Mouse (Mus musculus): ENCODE measurements around the gene Elavl2. TPM values are rescaled to one million over a fixed set of nuclear protein-coding genes. Genes with fewer than 3 reads are reported as not detected.

Elavl2 gene
- polyA plus RNA-seq, 1 experiment = 0.22 TPM

DNA sequence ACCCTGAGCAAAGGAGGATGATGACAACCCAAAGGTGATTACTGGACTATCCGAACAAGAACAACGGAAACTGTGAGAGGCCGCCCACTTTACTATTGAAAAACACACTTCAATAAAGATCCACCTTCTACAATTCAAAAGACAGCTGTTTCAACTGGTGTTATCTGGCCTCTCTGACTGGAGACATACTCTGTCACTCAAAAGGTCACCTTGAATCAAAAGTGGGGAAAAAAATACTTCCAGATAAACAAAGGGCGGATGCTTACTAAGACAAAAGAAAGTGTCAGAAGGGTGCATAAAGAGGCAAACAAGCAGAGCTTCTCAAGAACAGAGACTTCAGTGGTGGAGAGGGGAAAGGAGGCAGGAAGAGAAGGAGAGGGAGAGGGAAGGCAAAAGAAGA, 66.4 kb downstream of the Elavl2 start:
- TF ChIP-seq CTCF (IDR thresholded peaks at IDR 0.05; ENCODE audit: extremely low read depth, insufficient read length, insufficient replicate concordance, low read depth, low read length) = no peak
- no peak for TF ChIP-seq POLR2A (IDR thresholded peaks at IDR 0.05; ENCODE audit: low read depth, low read length)

DNA sequence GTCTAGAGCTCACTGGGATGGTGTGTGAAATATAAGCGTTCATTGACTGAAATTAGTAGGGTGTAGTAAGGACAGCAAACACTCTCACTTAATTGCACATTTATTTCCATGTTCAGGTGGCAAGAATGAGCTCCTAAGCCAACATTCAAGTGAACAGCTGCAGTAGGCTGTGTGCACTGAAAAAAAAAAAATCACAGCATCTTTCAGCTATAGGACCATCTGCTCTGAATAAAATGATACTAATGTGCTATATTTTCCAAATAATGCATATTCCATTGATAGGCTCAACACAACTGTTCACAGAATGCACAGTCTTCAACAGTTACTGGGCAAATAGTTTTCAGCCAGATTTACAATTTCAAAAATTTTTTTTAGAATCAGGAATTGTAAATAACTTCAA, 89.8 kb downstream of the Elavl2 start:
- Histone ChIP-seq H3K27me3 (ENCODE audit: control insufficient read depth, insufficient read depth, low read length) (no peaks in the 10 kb centered on the region), H3K36me3 (ENCODE audit: control insufficient read depth, insufficient read depth, low read length) (no peaks in the 10 kb centered on the region), H3K4me3 (ENCODE audit: low read depth, low read length) (no peak overlapping the region), H3K4me1 (ENCODE audit: control insufficient read depth, insufficient read depth, insufficient read length, low read length) (no peaks in the 10 kb centered on the region), H3K27ac (ENCODE audit: insufficient read depth, low read depth, low read length) (no peak overlapping the region)
- 86% methylated on average over 1 of the region's 1 CpGs for WGBS
- TF ChIP-seq CTCF (IDR thresholded peaks at IDR 0.05; ENCODE audit: extremely low read depth, insufficient read length, insufficient replicate concordance, low read depth, low read length) (no peak), POLR2A (IDR thresholded peaks at IDR 0.05; ENCODE audit: low read depth, low read length) (no peak)

More for the DNA sequence above, 66.4 kb downstream of the Elavl2 start:
- Histone ChIP-seq H3K36me3 (ENCODE audit: control insufficient read depth, insufficient read depth, low read length) (no peaks in the 10 kb centered on the region), H3K4me3 (ENCODE audit: low read depth, low read length) (no peak overlapping the region), H3K27me3 (ENCODE audit: control insufficient read depth, insufficient read depth, low read length) (no peaks in the 10 kb centered on the region), H3K27ac (ENCODE audit: insufficient read depth, low read depth, low read length) (no peak overlapping the region), H3K4me1 (ENCODE audit: control insufficient read depth, insufficient read depth, insufficient read length, low read length) (no peaks in the 10 kb centered on the region)
- WGBS = 88% methylated on average over 4 of the region's 4 CpGs

DNA sequence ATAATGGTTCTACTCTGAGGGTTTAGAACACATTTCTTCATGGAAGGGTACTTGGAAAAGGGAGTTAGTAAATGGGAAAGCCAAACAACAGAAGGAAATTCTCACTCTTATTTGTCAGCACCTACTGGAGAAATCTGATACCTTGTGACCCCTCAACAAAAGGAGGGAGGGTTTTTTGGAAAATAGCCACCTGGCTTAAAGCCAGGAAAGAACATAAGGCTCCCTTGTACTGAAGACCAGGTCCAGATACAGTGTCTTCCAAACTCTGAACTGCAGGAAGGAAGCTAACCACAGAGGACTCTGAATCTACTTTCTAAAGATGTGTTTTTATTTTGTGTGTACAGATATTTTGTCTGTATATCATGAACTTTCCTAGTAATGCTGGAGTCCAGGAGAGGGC, 102.9 kb downstream of the Elavl2 start:
- H3K36me3 ChIP-seq (ENCODE audit: control insufficient read depth, insufficient read depth, low read length) = no peaks in the 10 kb centered on the region
- no peak overlapping the region for H3K4me3 ChIP-seq (ENCODE audit: low read depth, low read length)
- no peaks in the 10 kb centered on the region for H3K4me1 ChIP-seq (ENCODE audit: control insufficient read depth, insufficient read depth, insufficient read length, low read length)
- TF ChIP-seq CTCF (IDR thresholded peaks at IDR 0.05; ENCODE audit: extremely low read depth, insufficient read length, insufficient replicate concordance, low read depth, low read length) = no peak
- H3K27me3 ChIP-seq (ENCODE audit: control insufficient read depth, insufficient read depth, low read length) = no peaks in the 10 kb centered on the region
- no peak overlapping the region for H3K27ac ChIP-seq (ENCODE audit: insufficient read depth, low read depth, low read length)

DNA sequence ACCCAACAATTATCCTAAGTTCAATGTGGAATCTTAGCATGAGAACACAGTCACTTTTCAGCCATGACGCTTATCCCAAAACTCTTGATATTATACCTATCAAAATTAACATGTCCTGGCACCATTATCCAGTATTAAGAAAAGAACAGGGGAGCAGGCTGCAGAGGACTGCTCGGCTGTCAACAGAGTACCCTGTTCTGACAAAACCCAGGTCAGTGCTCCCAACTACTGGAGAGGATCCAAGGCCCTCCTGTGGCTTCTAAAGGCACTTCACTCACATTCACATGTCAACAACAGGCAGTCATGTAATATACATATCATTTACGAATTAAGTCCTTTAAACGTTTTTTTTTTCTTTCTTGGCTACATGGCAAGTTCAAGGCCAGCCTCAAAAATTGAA, 105.3 kb downstream of the Elavl2 start:
- H3K36me3 ChIP-seq (ENCODE audit: control insufficient read depth, insufficient read depth, low read length) = no peaks in the 10 kb centered on the region

DNA sequence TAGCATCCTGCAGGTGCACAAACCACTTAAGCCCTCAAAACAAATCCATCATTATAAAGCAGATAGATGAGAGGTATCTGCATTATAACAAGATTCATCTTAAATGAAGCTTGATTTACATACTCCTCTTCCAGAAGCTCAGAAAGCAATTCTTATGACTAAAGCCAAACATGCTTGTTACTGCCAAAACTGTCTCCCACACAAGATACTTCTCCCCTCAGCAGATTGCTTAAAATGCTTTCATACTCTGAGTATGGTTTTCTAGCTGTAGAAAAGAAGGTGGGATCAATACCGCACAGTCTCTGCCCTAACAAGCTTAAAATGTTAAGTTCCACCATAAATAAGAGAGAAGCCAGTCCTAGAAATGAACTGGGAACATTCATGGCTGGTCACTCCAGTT, 109.1 kb downstream of the Elavl2 start:
- Histone ChIP-seq H3K36me3 (ENCODE audit: control insufficient read depth, insufficient read depth, low read length) (no peaks in the 10 kb centered on the region), H3K4me3 (ENCODE audit: low read depth, low read length) (no peak overlapping the region), H3K4me1 (ENCODE audit: control insufficient read depth, insufficient read depth, insufficient read length, low read length) (no peaks in the 10 kb centered on the region), H3K27me3 (ENCODE audit: control insufficient read depth, insufficient read depth, low read length) (no peaks in the 10 kb centered on the region), H3K27ac (ENCODE audit: insufficient read depth, low read depth, low read length) (no peak overlapping the region)
- WGBS = 79% methylated on average over 1 of the region's 1 CpGs
- TF ChIP-seq POLR2A (IDR thresholded peaks at IDR 0.05; ENCODE audit: low read depth, low read length) (no peak), CTCF (IDR thresholded peaks at IDR 0.05; ENCODE audit: extremely low read depth, insufficient read length, insufficient replicate concordance, low read depth, low read length) (no peak)

More for the DNA sequence above, 105.3 kb downstream of the Elavl2 start:
- no peak overlapping the region for H3K27ac ChIP-seq (ENCODE audit: insufficient read depth, low read depth, low read length)
- no peaks in the 10 kb centered on the region for H3K4me1 ChIP-seq (ENCODE audit: control insufficient read depth, insufficient read depth, insufficient read length, low read length)
- H3K4me3 ChIP-seq (ENCODE audit: low read depth, low read length) = no peak overlapping the region
- no peaks in the 10 kb centered on the region for H3K27me3 ChIP-seq (ENCODE audit: control insufficient read depth, insufficient read depth, low read length)
- TF ChIP-seq POLR2A (IDR thresholded peaks at IDR 0.05; ENCODE audit: low read depth, low read length) (no peak), CTCF (IDR thresholded peaks at IDR 0.05; ENCODE audit: extremely low read depth, insufficient read length, insufficient replicate concordance, low read depth, low read length) (no peak)
- 60% methylated on average over 4 of the region's 4 CpGs for WGBS

- TF ChIP-seq POLR2A (IDR thresholded peaks at IDR 0.05; ENCODE audit: low read depth, low read length) (no peak), CTCF (IDR thresholded peaks at IDR 0.05; ENCODE audit: extremely low read depth, insufficient read length, insufficient replicate concordance, low read depth, low read length) (no peak)
- no peak overlapping the region for H3K4me3 ChIP-seq (ENCODE audit: low read depth, low read length)
- no peaks in the 10 kb centered on the region for H3K4me1 ChIP-seq (ENCODE audit: control insufficient read depth, insufficient read depth, insufficient read length, low read length)
- 71% methylated on average over 1 of the region's 1 CpGs for WGBS
- H3K27ac ChIP-seq (ENCODE audit: insufficient read depth, low read depth, low read length) = no peak overlapping the region
- H3K36me3 ChIP-seq (ENCODE audit: control insufficient read depth, insufficient read depth, low read length) = no peaks in the 10 kb centered on the region
- no peaks in the 10 kb centered on the region for H3K27me3 ChIP-seq (ENCODE audit: control insufficient read depth, insufficient read depth, low read length)
Observed at GRCm38 (mm10) chr4:91290373-91290772, 110.2 kb downstream of the Elavl2 start.

- H3K27me3 ChIP-seq (ENCODE audit: control insufficient read depth, insufficient read depth, low read length) = no peaks in the 10 kb centered on the region
- TF ChIP-seq POLR2A (IDR thresholded peaks at IDR 0.05; ENCODE audit: low read depth, low read length) (no peak), CTCF (IDR thresholded peaks at IDR 0.05; ENCODE audit: extremely low read depth, insufficient read length, insufficient replicate concordance, low read depth, low read length) (no peak)
- H3K27ac ChIP-seq (ENCODE audit: insufficient read depth, low read depth, low read length) = no peak overlapping the region
- no peaks in the 10 kb centered on the region for H3K4me1 ChIP-seq (ENCODE audit: control insufficient read depth, insufficient read depth, insufficient read length, low read length)
- H3K4me3 ChIP-seq (ENCODE audit: low read depth, low read length) = no peak overlapping the region
- WGBS = 68% methylated on average over 1 of the region's 1 CpGs
- H3K36me3 ChIP-seq (ENCODE audit: control insufficient read depth, insufficient read depth, low read length) = no peaks in the 10 kb centered on the region
Observed at GRCm38 (mm10) chr4:91289151-91289550, 111.4 kb downstream of the Elavl2 start.

DNA sequence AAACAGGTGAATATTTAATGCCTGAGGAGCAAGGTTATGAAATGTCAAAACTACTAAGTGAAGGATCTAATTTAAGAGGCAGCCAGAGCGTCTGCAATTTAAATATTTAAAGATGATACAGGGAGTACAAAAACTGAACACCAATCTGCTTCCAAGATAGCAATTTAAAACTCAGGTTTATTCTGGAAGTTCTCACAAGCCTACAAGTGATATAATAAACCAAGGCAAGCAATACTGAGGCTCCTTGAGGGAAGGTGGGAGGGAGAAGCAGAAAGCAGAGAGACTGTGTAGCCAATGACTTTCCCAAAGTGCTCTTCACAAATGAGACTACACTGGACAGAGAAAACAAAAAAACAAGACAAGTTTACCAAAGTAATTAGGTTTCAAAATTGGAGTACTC, 132.2 kb downstream of the Elavl2 start:
- Histone ChIP-seq H3K4me3 (ENCODE audit: low read depth, low read length) (no peak overlapping the region), H3K4me1 (ENCODE audit: control insufficient read depth, insufficient read depth, insufficient read length, low read length) (no peaks in the 10 kb centered on the region), H3K27me3 (ENCODE audit: control insufficient read depth, insufficient read depth, low read length) (no peaks in the 10 kb centered on the region), H3K36me3 (ENCODE audit: control insufficient read depth, insufficient read depth, low read length) (no peaks in the 10 kb centered on the region), H3K27ac (ENCODE audit: insufficient read depth, low read depth, low read length) (no peak overlapping the region)
- no peak for TF ChIP-seq CTCF (IDR thresholded peaks at IDR 0.05; ENCODE audit: extremely low read depth, insufficient read length, insufficient replicate concordance, low read depth, low read length)
- no peak for TF ChIP-seq POLR2A (IDR thresholded peaks at IDR 0.05; ENCODE audit: low read depth, low read length)
- 77% methylated on average over 1 of the region's 1 CpGs for WGBS

Data from small intestine, adult 2 months (tissue).